Mouse (Mus musculus) CH12F3 (cell line): ENCODE data around the gene Vma21.

Experiments used
- in situ Hi-C: fragments of 300-500 bp; cut with MboI; formaldehyde crosslinking; loops from 2 replicates; pipeline ENCODE4 v1.14.3; 2020; ENCODE audit warnings: low sequenced_read_pairs

Gene Vma21

GRCm38 (mm10) chrX:71815631-71816345 is at the start of gene Vma21:
Vma21 (plus strand) TSS chrX:71815924.
- in situ Hi-C loops = no loop called here

DNA sequence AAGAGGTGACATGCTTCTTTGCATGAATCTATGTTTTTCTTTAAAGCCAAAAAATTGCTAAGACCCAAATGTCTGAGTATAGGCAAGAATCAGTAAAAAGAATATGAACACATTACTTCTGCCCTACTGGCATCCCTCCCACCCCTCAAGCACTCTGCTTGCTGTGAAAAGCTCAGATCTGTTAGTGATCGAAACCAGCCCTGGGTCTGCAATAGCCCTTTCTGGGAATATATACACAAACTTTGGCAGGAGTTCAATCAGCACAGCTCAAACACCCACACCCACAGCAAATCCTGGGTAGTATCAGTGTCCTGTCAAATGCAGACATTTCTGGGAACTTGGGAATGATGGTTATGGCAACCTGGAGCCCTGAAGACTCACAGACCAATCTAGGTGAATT is 47.8 kb upstream of the Vma21 start:
- in situ Hi-C loops = no loop called here

DNA sequence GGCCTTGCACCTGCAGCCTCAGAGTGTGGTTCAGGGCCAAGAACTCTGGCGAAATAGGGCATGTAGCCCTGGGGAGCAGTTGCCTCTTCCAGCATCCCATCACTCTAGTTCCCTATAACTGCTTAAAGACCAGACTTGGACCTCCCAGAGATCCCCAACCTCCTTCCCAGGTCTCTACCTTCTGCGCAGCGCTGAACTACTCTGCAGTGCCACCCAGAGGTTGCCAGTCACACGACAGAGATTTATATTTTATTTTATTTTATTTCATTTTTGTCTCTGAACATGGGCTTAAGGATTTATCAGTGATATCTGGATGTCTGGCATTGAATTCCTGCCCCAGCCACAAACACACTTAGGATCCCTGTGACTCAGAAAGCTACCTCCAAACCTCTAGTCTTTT is 24.6 kb upstream of the Vma21 start:
- in situ Hi-C loops = no loop called here

DNA sequence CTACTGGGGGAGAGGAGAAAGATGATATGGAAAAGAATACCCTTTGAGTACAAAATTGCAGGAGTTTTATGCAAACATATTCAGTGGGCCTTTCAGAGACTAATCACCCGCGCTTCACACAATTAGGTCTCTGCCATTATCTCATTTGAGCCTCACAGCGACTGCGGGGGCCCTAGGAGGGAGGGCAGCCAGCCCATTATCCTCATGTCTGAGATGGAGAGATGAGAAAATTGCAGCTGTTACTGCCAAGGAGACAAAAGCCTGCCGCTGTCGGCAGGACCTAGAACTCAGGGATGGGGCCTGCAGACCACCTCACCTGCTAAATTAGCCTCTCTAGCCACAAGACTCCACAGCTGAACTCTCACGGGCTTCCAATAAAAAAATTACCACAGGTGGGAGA is 18.0 kb upstream of the Vma21 start:
- in situ Hi-C loops = no loop called here

DNA sequence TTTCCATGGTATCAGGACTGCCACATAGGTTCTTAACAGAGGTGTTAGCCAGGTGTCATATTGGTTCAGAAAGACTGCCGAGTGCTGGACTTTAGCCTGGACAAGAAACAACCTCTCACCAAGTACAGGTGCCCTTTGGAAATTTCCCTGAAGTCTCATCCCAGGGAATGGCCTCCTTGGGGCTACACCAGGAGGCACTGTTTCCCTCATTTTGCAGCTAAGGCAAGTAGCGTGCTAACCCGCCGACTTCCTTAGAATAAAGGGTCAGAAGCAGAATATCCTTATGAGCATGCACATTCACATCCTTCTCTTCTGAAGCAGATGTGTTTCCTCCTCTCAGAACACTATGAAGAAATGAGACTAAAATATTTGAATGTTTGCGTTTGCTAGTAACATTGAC is 16.8 kb upstream of the Vma21 start:
- in situ Hi-C loops = no loop called here

- in situ Hi-C loops = no loop called here
Observed at GRCm38 (mm10) chrX:71811966-71812835, 3.5 kb upstream of the Vma21 start.

GRCm38 (mm10) chrX:71816401-71816857 is 705 bp downstream of the Vma21 start:
- in situ Hi-C loops = no loop called here

DNA sequence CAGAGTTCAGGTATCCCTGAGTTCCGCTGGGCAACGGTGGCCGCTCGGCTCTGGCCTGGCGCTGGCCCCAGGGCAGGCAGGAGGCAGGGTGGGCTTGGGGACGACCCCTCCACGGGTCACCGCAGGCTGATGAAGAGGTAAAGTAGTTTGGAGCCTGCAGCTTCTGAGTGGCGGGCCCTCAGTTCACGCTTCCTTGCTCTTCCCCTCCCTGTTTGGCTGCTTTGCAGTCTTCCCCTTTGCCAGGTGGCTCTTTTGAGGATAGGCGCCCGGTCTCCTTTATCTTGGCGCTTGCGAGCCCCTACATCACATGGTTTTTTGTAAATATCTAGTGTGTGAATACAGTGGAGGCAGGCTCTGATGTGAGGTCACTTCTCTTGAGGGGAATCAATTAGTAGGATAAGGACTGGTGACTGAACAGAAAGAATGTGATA is 1.2 kb downstream of the Vma21 start:
- in situ Hi-C loops = no loop called here

- in situ Hi-C loops = no loop called here
Observed at GRCm38 (mm10) chrX:71838911-71839310, 23.2 kb downstream of the Vma21 start.

- in situ Hi-C loops = no loop called here
Observed at GRCm38 (mm10) chrX:71846696-71847095, 31.0 kb downstream of the Vma21 start.

GRCm38 (mm10) chrX:71853798-71854197 is 38.1 kb downstream of the Vma21 start:
- in situ Hi-C loops = no loop called here
